Mouse (Mus musculus): Measurements from ENCODE around the gene Olfr251. TPM values are rescaled to one million over a fixed set of nuclear protein-coding genes. Genes with fewer than 3 reads are reported as not detected.

Gene Olfr251
- polyA plus RNA-seq, 2 experiments: not detected

DNA sequence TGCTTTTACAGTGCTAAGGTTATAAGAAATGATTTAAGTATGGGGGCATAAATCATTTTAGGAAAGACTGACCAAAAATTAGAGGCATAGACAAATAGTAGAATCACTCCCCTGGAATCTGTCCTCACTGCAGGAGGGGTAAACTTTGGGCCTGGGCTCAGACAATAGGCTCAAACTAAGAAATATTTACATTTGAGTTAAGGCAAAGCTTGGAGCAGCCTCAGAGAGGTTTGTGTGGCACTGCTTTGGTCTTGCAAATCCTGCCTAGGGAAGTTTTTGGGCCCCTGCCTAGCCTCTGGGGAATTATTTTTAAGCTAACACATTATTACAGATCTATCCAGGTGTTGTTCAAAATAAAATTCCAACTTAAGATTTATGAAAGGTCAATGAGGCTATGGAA, 46.9 kb downstream of the Olfr251 start:
- Histone ChIP-seq H3K4me1 (replicated peaks; ENCODE audit: control insufficient read depth in 2 of 2, insufficient read depth in 2 of 2, low read length in 1 of 2) (no peaks in the 10 kb centered on the region), H3K4me3 (ENCODE audit: insufficient read depth in 1 of 2, low read depth in 2 of 2, low read length in 2 of 2) (no peak overlapping the region), H3K27me3 (ENCODE audit: control insufficient read depth, insufficient read depth, low read length) (no peaks in the 10 kb centered on the region), H3K9ac (replicated peaks) (no peak overlapping the region), H3K27ac (no peak overlapping the region), H3K4me2 (ENCODE audit: low read depth) (no peak overlapping the region), H3K9me3 (ENCODE audit: control insufficient read depth, low read length) (no peaks in the 10 kb centered on the region), H3K36me3 (replicated peaks; ENCODE audit: control insufficient read depth, insufficient read depth, low read depth) (no peaks in the 10 kb centered on the region)
- DNase-seq (ENCODE audit: low read depth in 3 of 3, low spot score in 3 of 3): no peak
- TF ChIP-seq EP300 (IDR thresholded peaks at IDR 0.05; ENCODE audit: low read depth) (no peak), CTCF (IDR thresholded peaks at IDR 0.05; ENCODE audit: low read depth) (no peak)
- ATAC-seq (ENCODE audit: insufficient read depth): no peak

DNA sequence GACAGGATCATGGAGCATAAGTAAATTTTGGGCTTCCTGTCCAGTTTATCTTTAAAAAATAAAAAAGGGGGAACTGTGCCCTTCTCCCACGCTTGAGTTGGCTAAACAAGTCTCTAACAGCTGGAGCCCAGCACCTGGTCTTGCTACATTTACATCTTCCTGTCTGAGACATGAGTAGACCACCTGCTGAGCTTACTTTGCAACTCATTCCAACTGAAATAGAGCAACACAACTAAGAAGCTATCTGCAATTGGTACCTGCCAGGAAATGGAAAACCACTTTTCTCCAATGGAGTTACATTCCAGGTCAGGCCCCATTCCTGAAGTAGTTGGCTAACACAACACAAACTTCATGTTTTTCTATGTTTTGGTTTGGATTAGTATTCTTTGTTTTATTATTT, 50.1 kb downstream of the Olfr251 start:
- Histone ChIP-seq H3K27ac (no peak overlapping the region), H3K9ac (replicated peaks) (no peak overlapping the region), H3K4me2 (ENCODE audit: low read depth) (no peak overlapping the region), H3K27me3 (ENCODE audit: control insufficient read depth, insufficient read depth, low read length) (no peaks in the 10 kb centered on the region), H3K4me1 (replicated peaks; ENCODE audit: control insufficient read depth in 2 of 2, insufficient read depth in 2 of 2, low read length in 1 of 2) (no peaks in the 10 kb centered on the region), H3K36me3 (replicated peaks; ENCODE audit: control insufficient read depth, insufficient read depth, low read depth) (no peaks in the 10 kb centered on the region), H3K9me3 (ENCODE audit: control insufficient read depth, low read length) (no peaks in the 10 kb centered on the region), H3K4me3 (ENCODE audit: insufficient read depth in 1 of 2, low read depth in 2 of 2, low read length in 2 of 2) (no peak overlapping the region)
- ATAC-seq (ENCODE audit: insufficient read depth): no peak
- WGBS (ENCODE audit: insufficient replicate concordance): 21% methylated on average over 1 of the region's 1 CpGs
- TF ChIP-seq EP300 (IDR thresholded peaks at IDR 0.05; ENCODE audit: low read depth) (no peak), CTCF (IDR thresholded peaks at IDR 0.05; ENCODE audit: low read depth) (no peak)
- no peak for DNase-seq (ENCODE audit: low read depth in 3 of 3, low spot score in 3 of 3)

GRCm38 (mm10) chr9:38429155-38429554, 52.3 kb downstream of the Olfr251 start, which contains the start of gene Olfr901:
Gene Olfr901, plus strand, starts transcription at chr9:38429455.
- Histone ChIP-seq H3K4me3 (ENCODE audit: insufficient read depth in 1 of 2, low read depth in 2 of 2, low read length in 2 of 2) (no peak within 1 kb of the TSS), H3K36me3 (replicated peaks; ENCODE audit: control insufficient read depth, insufficient read depth, low read depth) (no peaks in the 10 kb centered on the region), H3K9me3 (ENCODE audit: control insufficient read depth, low read length) (no peaks in the 10 kb centered on the region), H3K4me1 (replicated peaks; ENCODE audit: control insufficient read depth in 2 of 2, insufficient read depth in 2 of 2, low read length in 1 of 2) (no peaks in the 10 kb centered on the region), H3K27me3 (ENCODE audit: control insufficient read depth, insufficient read depth, low read length) (no peaks in the 10 kb centered on the region), H3K27ac (no peak within 1 kb of the TSS), H3K9ac (replicated peaks) (no peak within 1 kb of the TSS), H3K4me2 (ENCODE audit: low read depth) (no peak within 1 kb of the TSS)
- TF ChIP-seq EP300 (IDR thresholded peaks at IDR 0.05; ENCODE audit: low read depth): no peak
- TF ChIP-seq CTCF (IDR thresholded peaks at IDR 0.05; ENCODE audit: low read depth): no peak
- ATAC-seq (ENCODE audit: insufficient read depth) (no peak), DNase-seq (ENCODE audit: low read depth in 3 of 3, low spot score in 3 of 3) (no peak)
- 37% methylated on average over 1 of the region's 1 CpGs for WGBS (ENCODE audit: insufficient replicate concordance)

Other genes starting within 250 kb of the Olfr251 start
- not detected in 2 replicates for gene Olfr890, start 234.6 kb upstream of the Olfr251 start, polyA plus RNA-seq (2012; rRNA removed)
- not detected in 2 replicates for gene Olfr890, start 234.6 kb upstream of the Olfr251 start, polyA plus RNA-seq (2014; fragmentation: Nextera tagmentation; extraction: Ambion mirVana)
- not detected in 2 replicates for gene Olfr891, start 196.3 kb upstream of the Olfr251 start, polyA plus RNA-seq (2012; rRNA removed)
- gene Olfr891, start 196.3 kb upstream of the Olfr251 start, polyA plus RNA-seq (2014; fragmentation: Nextera tagmentation; extraction: Ambion mirVana): not detected in 2 replicates
- gene Olfr893, start 168.7 kb upstream of the Olfr251 start, polyA plus RNA-seq (2012; rRNA removed): not detected in 2 replicates
- gene Olfr893, start 168.7 kb upstream of the Olfr251 start, polyA plus RNA-seq (2014; fragmentation: Nextera tagmentation; extraction: Ambion mirVana): not detected in 2 replicates
- gene Olfr894, start 159.0 kb upstream of the Olfr251 start, polyA plus RNA-seq (2012; rRNA removed): not detected in 2 replicates
- gene Olfr894, start 159.0 kb upstream of the Olfr251 start, polyA plus RNA-seq (2014; fragmentation: Nextera tagmentation; extraction: Ambion mirVana): not detected in 2 replicates
- not detected in 2 replicates for gene Olfr143, start 124.3 kb upstream of the Olfr251 start, polyA plus RNA-seq (2012; rRNA removed)
- not detected in 2 replicates for gene Olfr143, start 124.3 kb upstream of the Olfr251 start, polyA plus RNA-seq (2014; fragmentation: Nextera tagmentation; extraction: Ambion mirVana)
- not detected in 2 replicates for gene Olfr895, start 109.2 kb upstream of the Olfr251 start, polyA plus RNA-seq (2012; rRNA removed)
- gene Olfr895, start 109.2 kb upstream of the Olfr251 start, polyA plus RNA-seq (2014; fragmentation: Nextera tagmentation; extraction: Ambion mirVana): not detected in 2 replicates
- gene Olfr896-ps1, start 86.0 kb upstream of the Olfr251 start, polyA plus RNA-seq (2012; rRNA removed): not detected in 2 replicates
- not detected in 2 replicates for gene Olfr896-ps1, start 86.0 kb upstream of the Olfr251 start, polyA plus RNA-seq (2014; fragmentation: Nextera tagmentation; extraction: Ambion mirVana)
- gene Olfr25, start 48.0 kb upstream of the Olfr251 start, polyA plus RNA-seq (2012; rRNA removed): not detected in 2 replicates
- not detected in 2 replicates for gene Olfr25, start 48.0 kb upstream of the Olfr251 start, polyA plus RNA-seq (2014; fragmentation: Nextera tagmentation; extraction: Ambion mirVana)
- not detected in 2 replicates for gene Olfr898, start 28.7 kb upstream of the Olfr251 start, polyA plus RNA-seq (2012; rRNA removed)
- not detected in 2 replicates for gene Olfr898, start 28.7 kb upstream of the Olfr251 start, polyA plus RNA-seq (2014; fragmentation: Nextera tagmentation; extraction: Ambion mirVana)
- not detected in 2 replicates for gene Olfr250, start 10.2 kb upstream of the Olfr251 start, polyA plus RNA-seq (2012; rRNA removed)
- not detected in 2 replicates for gene Olfr250, start 10.2 kb upstream of the Olfr251 start, polyA plus RNA-seq (2014; fragmentation: Nextera tagmentation; extraction: Ambion mirVana)
- not detected in 2 replicates for gene Olfr147, start 24.6 kb downstream of the Olfr251 start, polyA plus RNA-seq (2012; rRNA removed)
- not detected in 2 replicates for gene Olfr147, start 24.6 kb downstream of the Olfr251 start, polyA plus RNA-seq (2014; fragmentation: Nextera tagmentation; extraction: Ambion mirVana)
- not detected in 2 replicates for gene Olfr901, start 52.4 kb downstream of the Olfr251 start, polyA plus RNA-seq (2012; rRNA removed)
- not detected in 2 replicates for gene Olfr901, start 52.4 kb downstream of the Olfr251 start, polyA plus RNA-seq (2014; fragmentation: Nextera tagmentation; extraction: Ambion mirVana)
- not detected in 2 replicates for gene Olfr902, start 70.6 kb downstream of the Olfr251 start, polyA plus RNA-seq (2012; rRNA removed)
- gene Olfr902, start 70.6 kb downstream of the Olfr251 start, polyA plus RNA-seq (2014; fragmentation: Nextera tagmentation; extraction: Ambion mirVana): not detected in 2 replicates
- gene Olfr904, start 86.1 kb downstream of the Olfr251 start, polyA plus RNA-seq (2012; rRNA removed): not detected in 2 replicates
- gene Olfr904, start 86.1 kb downstream of the Olfr251 start, polyA plus RNA-seq (2014; fragmentation: Nextera tagmentation; extraction: Ambion mirVana): not detected in 2 replicates
- not detected in 2 replicates for gene Olfr905, start 94.0 kb downstream of the Olfr251 start, polyA plus RNA-seq (2012; rRNA removed)
- not detected in 2 replicates for gene Olfr905, start 94.0 kb downstream of the Olfr251 start, polyA plus RNA-seq (2014; fragmentation: Nextera tagmentation; extraction: Ambion mirVana)
- gene Olfr906, start 110.0 kb downstream of the Olfr251 start, polyA plus RNA-seq (2012; rRNA removed): not detected in 2 replicates
- not detected in 2 replicates for gene Olfr906, start 110.0 kb downstream of the Olfr251 start, polyA plus RNA-seq (2014; fragmentation: Nextera tagmentation; extraction: Ambion mirVana)
- gene Olfr907, start 118.7 kb downstream of the Olfr251 start, polyA plus RNA-seq (2012; rRNA removed): not detected in 2 replicates
- not detected in 2 replicates for gene Olfr907, start 118.7 kb downstream of the Olfr251 start, polyA plus RNA-seq (2014; fragmentation: Nextera tagmentation; extraction: Ambion mirVana)
- not detected in 2 replicates for gene Olfr911-ps1, start 144.5 kb downstream of the Olfr251 start, polyA plus RNA-seq (2012; rRNA removed)
- not detected in 2 replicates for gene Olfr911-ps1, start 144.5 kb downstream of the Olfr251 start, polyA plus RNA-seq (2014; fragmentation: Nextera tagmentation; extraction: Ambion mirVana)
- not detected in 2 replicates for gene Olfr910, start 160.8 kb downstream of the Olfr251 start, polyA plus RNA-seq (2012; rRNA removed)
- not detected in 2 replicates for gene Olfr910, start 160.8 kb downstream of the Olfr251 start, polyA plus RNA-seq (2014; fragmentation: Nextera tagmentation; extraction: Ambion mirVana)
- not detected in 2 replicates for gene Olfr912, start 203.1 kb downstream of the Olfr251 start, polyA plus RNA-seq (2012; rRNA removed)
- not detected in 2 replicates for gene Olfr912, start 203.1 kb downstream of the Olfr251 start, polyA plus RNA-seq (2014; fragmentation: Nextera tagmentation; extraction: Ambion mirVana)
- not detected in 2 replicates for gene Olfr913, start 215.7 kb downstream of the Olfr251 start, polyA plus RNA-seq (2012; rRNA removed)
- not detected in 2 replicates for gene Olfr913, start 215.7 kb downstream of the Olfr251 start, polyA plus RNA-seq (2014; fragmentation: Nextera tagmentation; extraction: Ambion mirVana)
- not detected in 2 replicates for gene Olfr914, start 228.0 kb downstream of the Olfr251 start, polyA plus RNA-seq (2012; rRNA removed)
- gene Olfr914, start 228.0 kb downstream of the Olfr251 start, polyA plus RNA-seq (2014; fragmentation: Nextera tagmentation; extraction: Ambion mirVana): not detected in 2 replicates